Mouse (Mus musculus) embryonic facial prominence, embryonic 15.5 days (tissue): ENCODE results near the gene Slc16a1. TPM values are rescaled to one million over a fixed set of nuclear protein-coding genes. Genes with fewer than 3 reads are reported as not detected.

Source experiments
- ATAC-seq: fragments of 200-750 bp; cut with Nextera tagmentation; 2 replicates; pipeline ENCODE4 v1.8.0; 2017; ENCODE audit warnings: low read depth, moderate TSS enrichment; ENCODE audit not compliant: insufficient number of reproducible peaks, low FRiP score, low TSS enrichment
- H3K27ac ChIP-seq: fragments of 300-500 bp; sonication (generic); replicated peaks from 2 replicates; pipeline ENCODE4 v1.5.1; 2015; ENCODE audit warnings: mild to moderate bottlenecking, inconsistent platforms
- H3K27me3 ChIP-seq: fragments of 300-500 bp; sonication (generic); 2 replicates; pipeline ENCODE4 v1.6.1; 2015; ENCODE audit warnings: inconsistent platforms
- H3K36me3 ChIP-seq: fragments of 300-500 bp; sonication (generic); 2 replicates; pipeline ENCODE4 v1.6.1; 2015; ENCODE audit warnings: mild to moderate bottlenecking, inconsistent platforms
- H3K4me1 ChIP-seq: fragments of 300-500 bp; sonication (generic); 2 replicates; pipeline ENCODE4 v1.6.1; 2015; ENCODE audit warnings: inconsistent platforms
- H3K4me2 ChIP-seq: fragments of 300-500 bp; sonication (generic); replicated peaks from 2 replicates; pipeline ENCODE4 v1.6.1; 2015; ENCODE audit warnings: mild to moderate bottlenecking, inconsistent platforms
- H3K4me3 ChIP-seq: fragments of 300-500 bp; sonication (generic); replicated peaks from 2 replicates; pipeline ENCODE4 v1.5.1; 2015; ENCODE audit warnings: mild to moderate bottlenecking, inconsistent platforms
- H3K9ac ChIP-seq: fragments of 300-500 bp; sonication (generic); 2 replicates; pipeline ENCODE4 v1.6.1; 2015; ENCODE audit warnings: inconsistent platforms
- H3K9me3 ChIP-seq: fragments of 300-500 bp; sonication (generic); replicated peaks from 2 replicates; pipeline ENCODE4 v1.6.1; 2016; ENCODE audit warnings: inconsistent platforms
- WGBS: fragments of 180-500 bp; shearing (Covaris S2); methylation state at CpG from one replicate; pipeline ENCODE4 v1.1.7; 2015; 5-methylcytosine and 5-hydroxymethylcytosine counted together
- polyA plus RNA-seq: library from polyadenylated mRNA; unstranded; fragments of >200 nt; fragmentation: Nextera tagmentation; extraction: Ambion mirVana; gene quantifications from 2 replicates; pipeline ENCODE4 v1.2.1, GENCODE M21; 2015

The Slc16a1 gene
- polyA plus RNA-seq, result 29.3 and 31.0 TPM in 2 replicates

- Histone ChIP-seq H3K27me3 (no peaks in the 10 kb centered on the region), H3K4me2 (peak within 1 kb of the TSS; percentile 93), H3K36me3 (no peaks in the 10 kb centered on the region), H3K27ac (peak within 1 kb of the TSS; percentile 58; the same call in 1 of the 2 replicates), H3K4me3 (peak within 1 kb of the TSS; percentile 85), H3K9ac (peak within 1 kb of the TSS; percentile 70), H3K4me1 (peaks cover 7% of the 10 kb centered on the region; the same call in 1 of the 2 replicates), H3K9me3 (no peaks in the 10 kb centered on the region)
- WGBS, result under 1% methylated on average over 48 of the region's 50 CpGs
- ATAC-seq, result peak; percentile 97
Observed at GRCm38 (mm10) chr3:104638403-104638779, at the start of gene Slc16a1. TSS of gene Slc16a1 (plus strand) at chr3:104638668.

GRCm38 (mm10) chr3:104596451-104597134 is 41.9 kb upstream of the Slc16a1 start:
- H3K4me2 ChIP-seq, result peak overlapping the region; percentile 13; the same call in 1 of the 2 replicates
- H3K36me3 ChIP-seq, result no peaks in the 10 kb centered on the region
- no peak overlapping the region for H3K4me3 ChIP-seq
- no peaks in the 10 kb centered on the region for H3K27me3 ChIP-seq
- WGBS, result 60% methylated on average over 6 of the region's 6 CpGs
- H3K4me1 ChIP-seq, result peaks cover 9% of the 10 kb centered on the region
- H3K9ac ChIP-seq, result no peak overlapping the region
- no peak for ATAC-seq
- no peaks in the 10 kb centered on the region for H3K9me3 ChIP-seq
- H3K27ac ChIP-seq, result 0 out of 2 replicates have a peak overlapping the region, but pooled peaks have one; percentile 5

DNA sequence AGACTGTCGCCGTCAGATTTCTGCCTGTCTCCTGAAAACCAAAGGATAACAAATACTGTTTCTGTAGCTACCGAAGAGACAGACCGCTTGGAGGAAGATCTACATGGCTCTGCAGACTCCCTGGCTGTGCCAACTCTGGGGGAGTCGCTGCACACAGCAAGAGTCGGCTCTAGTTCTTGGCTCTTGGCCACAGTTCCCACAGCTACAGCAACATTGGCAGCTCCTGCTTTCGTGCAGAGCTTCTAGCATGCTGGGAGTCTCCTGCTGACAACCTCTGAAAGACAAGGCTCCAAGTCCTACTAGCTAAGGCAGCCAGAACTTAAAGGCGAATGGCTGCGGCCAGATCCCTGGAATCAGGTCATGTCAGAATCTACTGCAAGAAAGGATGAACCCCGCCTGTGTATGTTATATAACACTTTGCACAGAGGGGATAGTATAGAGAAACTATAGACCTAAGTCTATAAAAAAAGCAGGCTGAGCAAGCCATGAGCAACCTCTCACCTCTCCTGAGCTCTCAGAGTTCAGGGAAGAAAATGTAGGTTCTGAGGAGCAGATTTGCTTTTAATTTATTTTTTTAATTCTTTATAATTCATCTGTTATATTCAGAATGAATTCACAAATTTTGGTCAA is 41.2 kb upstream of the Slc16a1 start:
- Histone ChIP-seq H3K9ac (no peak overlapping the region), H3K4me3 (no peak overlapping the region), H3K36me3 (no peaks in the 10 kb centered on the region), H3K9me3 (no peaks in the 10 kb centered on the region), H3K27ac (no peak overlapping the region), H3K4me2 (peak overlapping the region; percentile 13; the same call in 1 of the 2 replicates), H3K4me1 (peaks cover 9% of the 10 kb centered on the region), H3K27me3 (no peaks in the 10 kb centered on the region)
- WGBS, result 50% methylated on average over 10 of the region's 10 CpGs
- ATAC-seq, result no peak

DNA sequence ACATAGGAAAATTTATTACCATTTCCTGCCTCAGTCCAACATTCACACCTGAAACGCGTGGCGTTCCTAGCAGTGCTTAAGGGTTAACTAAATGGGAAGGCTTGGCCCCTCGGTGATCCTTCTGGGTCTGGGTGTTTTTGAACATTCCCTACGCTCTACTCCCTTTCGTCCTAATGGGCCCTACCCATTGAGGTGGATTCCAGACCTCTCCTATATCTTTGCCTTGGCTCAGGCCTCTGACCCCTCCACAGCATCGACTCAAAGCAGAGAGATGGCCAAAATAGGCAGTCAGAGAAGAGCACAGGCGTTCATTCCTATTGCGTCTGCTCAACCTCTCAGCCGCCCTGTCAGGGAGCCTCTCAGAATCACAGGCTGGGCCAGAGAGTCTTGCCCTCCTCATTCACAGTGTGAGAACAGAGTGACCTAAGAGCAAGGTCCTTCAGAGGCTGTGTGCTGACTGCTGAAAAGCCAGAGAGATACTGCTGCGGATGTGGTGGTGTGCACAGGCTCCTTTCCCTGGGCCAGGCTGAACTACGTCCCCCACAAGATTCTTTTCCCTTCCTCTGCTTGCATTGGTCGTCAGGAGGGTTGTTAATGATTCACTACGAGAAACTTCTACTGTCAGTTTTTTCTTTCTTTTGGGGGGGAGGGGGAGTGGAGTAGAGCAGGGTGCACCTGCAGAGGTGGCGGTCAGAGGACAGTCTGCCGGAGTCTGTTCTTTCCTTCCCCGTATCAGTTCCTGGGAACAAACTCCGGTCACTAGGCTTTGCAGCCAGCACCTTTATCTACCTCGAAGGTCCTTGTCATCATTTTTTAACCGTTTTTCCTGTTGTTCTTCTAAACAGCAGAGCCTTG is 38.9 kb upstream of the Slc16a1 start:
- Histone ChIP-seq H3K27ac (no peak overlapping the region), H3K9ac (no peak overlapping the region)

GRCm38 (mm10) chr3:104600691-104601090 is 37.8 kb upstream of the Slc16a1 start:
- WGBS, result 52% methylated on average over 3 of the region's 3 CpGs
- H3K36me3 ChIP-seq, result no peaks in the 10 kb centered on the region
- H3K4me1 ChIP-seq, result peaks cover 9% of the 10 kb centered on the region
- no peak overlapping the region for H3K9ac ChIP-seq
- ATAC-seq, result no peak
- H3K9me3 ChIP-seq, result no peaks in the 10 kb centered on the region
- H3K27me3 ChIP-seq, result no peaks in the 10 kb centered on the region
- no peak overlapping the region for H3K4me2 ChIP-seq
- no peak overlapping the region for H3K4me3 ChIP-seq
- no peak overlapping the region for H3K27ac ChIP-seq

More for the DNA sequence above, 38.9 kb upstream of the Slc16a1 start:
- no peak for ATAC-seq
- 76% methylated on average over 20 of the region's 20 CpGs for WGBS
- Histone ChIP-seq H3K36me3 (no peaks in the 10 kb centered on the region), H3K9me3 (no peaks in the 10 kb centered on the region), H3K4me1 (peaks cover 9% of the 10 kb centered on the region), H3K27me3 (no peaks in the 10 kb centered on the region), H3K4me2 (no peak overlapping the region), H3K4me3 (no peak overlapping the region)

DNA sequence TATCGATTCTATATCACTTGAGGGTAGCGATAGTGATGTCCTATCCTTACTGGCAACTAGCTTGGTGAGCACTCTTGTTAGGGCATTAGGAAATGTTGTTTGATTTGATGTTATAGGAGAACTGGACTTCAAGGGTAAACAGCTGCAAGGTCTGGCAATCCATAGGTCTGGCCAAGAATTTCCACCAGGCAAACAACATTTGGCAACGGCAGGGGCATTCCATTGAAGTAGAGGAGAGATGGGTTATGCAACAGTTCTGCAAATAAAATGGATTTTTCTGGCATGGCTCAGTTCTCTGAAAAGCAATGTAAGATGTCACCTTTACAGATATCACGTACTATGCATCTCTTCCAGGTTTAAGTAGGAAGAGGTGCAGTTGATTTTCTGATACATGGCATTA is 36.8 kb upstream of the Slc16a1 start:
- H3K9me3 ChIP-seq, result no peaks in the 10 kb centered on the region
- ATAC-seq, result no peak
- no peak overlapping the region for H3K9ac ChIP-seq

GRCm38 (mm10) chr3:104609690-104610380 is 28.6 kb upstream of the Slc16a1 start:
- 71% methylated on average over 8 of the region's 8 CpGs for WGBS
- no peak overlapping the region for H3K9ac ChIP-seq
- H3K27me3 ChIP-seq, result no peaks in the 10 kb centered on the region
- H3K4me2 ChIP-seq, result no peak overlapping the region
- H3K9me3 ChIP-seq, result no peaks in the 10 kb centered on the region
- no peak for ATAC-seq
- H3K36me3 ChIP-seq, result no peaks in the 10 kb centered on the region
- H3K4me1 ChIP-seq, result no peaks in the 10 kb centered on the region
- no peak overlapping the region for H3K4me3 ChIP-seq
- no peak overlapping the region for H3K27ac ChIP-seq

More for the DNA sequence above, 36.8 kb upstream of the Slc16a1 start:
- Histone ChIP-seq H3K4me1 (peaks cover 6% of the 10 kb centered on the region), H3K27me3 (no peaks in the 10 kb centered on the region), H3K4me3 (no peak overlapping the region), H3K36me3 (no peaks in the 10 kb centered on the region), H3K27ac (no peak overlapping the region), H3K4me2 (no peak overlapping the region)
- 83% methylated on average over 4 of the region's 4 CpGs for WGBS

DNA sequence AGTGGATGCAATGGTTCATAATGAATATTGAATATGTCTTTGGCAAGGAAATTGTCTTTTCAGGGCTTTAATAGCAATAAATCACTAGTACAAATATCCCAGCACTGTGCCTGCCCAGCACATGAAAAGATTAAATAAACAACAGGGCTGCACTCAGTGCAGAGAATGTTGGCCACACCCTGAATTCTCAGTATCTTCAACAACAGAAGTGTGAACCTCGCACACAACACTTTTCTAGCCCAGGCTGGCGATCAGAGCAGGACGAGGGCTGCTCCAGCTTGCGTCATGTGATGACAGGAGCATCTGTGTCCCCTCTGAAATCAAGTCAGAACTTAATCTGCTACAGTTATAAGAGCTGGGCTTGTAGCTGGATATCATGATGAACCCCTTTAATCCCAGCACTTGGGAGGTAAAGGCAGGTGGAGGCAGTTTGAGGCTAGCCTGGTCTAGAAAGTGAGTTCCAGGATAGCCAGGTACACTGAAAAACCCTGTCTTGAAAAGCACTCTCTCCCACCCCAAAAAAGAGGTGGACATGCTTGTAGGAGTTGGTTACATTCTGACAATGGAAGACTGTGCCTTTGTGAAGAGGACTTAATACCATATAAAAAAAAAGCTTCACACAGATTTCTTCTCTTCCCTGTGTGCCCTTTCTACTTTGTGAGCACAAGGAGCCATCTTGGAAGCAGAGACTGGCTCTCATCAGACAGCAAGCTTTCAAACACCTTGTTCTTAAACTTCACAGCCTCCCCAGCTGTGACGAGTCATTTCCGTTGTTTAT is 27.8 kb upstream of the Slc16a1 start:
- Histone ChIP-seq H3K9ac (no peak overlapping the region), H3K9me3 (no peaks in the 10 kb centered on the region), H3K27ac (no peak overlapping the region), H3K4me3 (no peak overlapping the region), H3K4me2 (no peak overlapping the region), H3K4me1 (no peaks in the 10 kb centered on the region), H3K27me3 (no peaks in the 10 kb centered on the region), H3K36me3 (no peaks in the 10 kb centered on the region)
- WGBS, result 72% methylated on average over 6 of the region's 6 CpGs
- no peak for ATAC-seq

- Histone ChIP-seq H3K9ac (no peak overlapping the region), H3K27ac (no peak overlapping the region), H3K9me3 (no peaks in the 10 kb centered on the region), H3K4me2 (no peak overlapping the region), H3K4me1 (0 out of 2 replicates have a peak, but pooled peaks cover 10% of the 10 kb centered on the region), H3K4me3 (no peak overlapping the region), H3K36me3 (no peaks in the 10 kb centered on the region), H3K27me3 (no peaks in the 10 kb centered on the region)
- ATAC-seq, result no peak
- 79% methylated on average over 3 of the region's 3 CpGs for WGBS
Observed at GRCm38 (mm10) chr3:104611951-104612350, 26.5 kb upstream of the Slc16a1 start.

- Histone ChIP-seq H3K9ac (no peak overlapping the region), H3K27me3 (no peaks in the 10 kb centered on the region), H3K4me2 (no peak overlapping the region), H3K36me3 (no peaks in the 10 kb centered on the region), H3K4me1 (0 out of 2 replicates have a peak, but pooled peaks cover 10% of the 10 kb centered on the region), H3K9me3 (no peaks in the 10 kb centered on the region), H3K27ac (no peak overlapping the region), H3K4me3 (no peak overlapping the region)
- no peak for ATAC-seq
- 56% methylated on average over 5 of the region's 5 CpGs for WGBS
Observed at GRCm38 (mm10) chr3:104613102-104613501, 25.4 kb upstream of the Slc16a1 start.
